Comparison of ENCODE assay signal across 11 mouse cellular contexts in the genomic region with DNA sequence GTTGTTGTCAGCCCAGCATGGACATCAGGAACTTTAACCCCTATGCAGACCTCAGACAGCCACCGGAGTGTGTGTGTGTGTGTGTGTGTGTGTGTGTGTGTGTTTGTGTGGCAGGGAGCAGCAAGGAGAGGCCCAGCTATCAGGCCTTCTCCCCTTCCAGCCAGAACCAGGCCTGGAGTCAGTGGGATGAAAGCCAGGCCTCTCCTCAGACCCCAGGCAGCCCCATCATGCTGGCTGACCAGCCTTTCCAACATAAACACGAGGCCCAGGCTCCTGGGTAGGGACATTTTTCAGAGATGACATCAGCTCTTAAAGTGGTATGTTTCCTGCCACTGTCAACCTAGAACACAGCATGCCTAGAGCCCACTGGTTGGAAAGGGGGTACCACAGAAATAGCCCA. TPM values are rescaled to one million over a fixed set of nuclear protein-coding genes. Genes with fewer than 3 reads are reported as not detected.
DNase-seq lines count a peak whose midpoint lies in the region; ATAC-seq lines count a peak whose summit lies in the region.
"Had no signal": no experiment of that assay in that cellular context is flagged by ENCODE, and none has a peak within 500 bp of the region (broad histone marks: within the 10 kb centered on the region; RNA-seq: fewer than 3 reads in every experiment).

No protein-coding gene starts in this region.

- DNase-seq in lung, postnatal 25 days (ENCODE audit: low spot score): no peak
- DNase-seq in embryo, embryonic 10.5 days (ENCODE audit: low spot score): peak; percentile 27
- DNase-seq in spleen, adult 12 weeks (ENCODE audit: low spot score): no peak
- no peak for DNase-seq in cerebellum, postnatal 10 days
- DNase-seq: cerebellum, postnatal 25 days; kidney, adult 8-10 months had no signal

- no peak for ATAC-seq in lung, embryonic 15.5 days (ENCODE audit: borderline replicate concordance, extremely low read depth, low FRiP score, low TSS enrichment)
- peak; percentile 85 for ATAC-seq in heart, embryonic 15.5 days (replicated peaks; ENCODE audit: insufficient number of reproducible peaks, insufficient read depth, low FRiP score, low read depth)
- ATAC-seq in stomach, embryonic 16.5 days (ENCODE audit: insufficient read depth, low FRiP score): peak; percentile 53
- ATAC-seq: forebrain, embryonic 13.5 days had no signal

- H3K27me3 ChIP-seq in lung, embryonic 15.5 days: no peaks in the 10 kb centered on the region
- H3K27me3 ChIP-seq in heart, embryonic 15.5 days: no peaks in the 10 kb centered on the region
- H3K27me3 ChIP-seq in stomach, embryonic 16.5 days (ENCODE audit: control insufficient read depth, insufficient read depth, low read length): no peaks in the 10 kb centered on the region
- H3K27me3 ChIP-seq: forebrain, embryonic 13.5 days; neural tube, embryonic 13.5 days had no signal

- no peak overlapping the region for H3K4me3 ChIP-seq in lung, embryonic 15.5 days
- H3K4me3 ChIP-seq in heart, embryonic 15.5 days: no peak overlapping the region
- no peak overlapping the region for H3K4me3 ChIP-seq in stomach, embryonic 16.5 days (replicated peaks; ENCODE audit: low read length)
- H3K4me3 ChIP-seq: forebrain, embryonic 13.5 days; neural tube, embryonic 13.5 days had no signal

- no peak overlapping the region for H3K4me2 ChIP-seq in lung, embryonic 15.5 days
- H3K4me2 ChIP-seq in heart, embryonic 15.5 days: no peak overlapping the region
- H3K4me2 ChIP-seq in stomach, embryonic 16.5 days (ENCODE audit: low read depth, low read length): no peak overlapping the region
- H3K4me2 ChIP-seq: forebrain, embryonic 13.5 days; neural tube, embryonic 13.5 days had no signal

- no peaks in the 10 kb centered on the region for H3K9me3 ChIP-seq in lung, embryonic 15.5 days
- H3K9me3 ChIP-seq in heart, embryonic 15.5 days (replicated peaks): no peaks in the 10 kb centered on the region
- H3K9me3 ChIP-seq in stomach, embryonic 16.5 days (replicated peaks; ENCODE audit: control insufficient read depth, low read length): no peaks in the 10 kb centered on the region
- H3K9me3 ChIP-seq: forebrain, embryonic 13.5 days; neural tube, embryonic 13.5 days had no signal

- peaks cover 16% of the 10 kb centered on the region for H3K4me1 ChIP-seq in lung, embryonic 15.5 days
- peaks cover 29% of the 10 kb centered on the region for H3K4me1 ChIP-seq in heart, embryonic 15.5 days (replicated peaks)
- 0 out of 2 replicates have a peak, but pooled peaks cover 5% of the 10 kb centered on the region for H3K4me1 ChIP-seq in stomach, embryonic 16.5 days (ENCODE audit: control insufficient read depth, insufficient read depth, low read length)
- H3K4me1 ChIP-seq: forebrain, embryonic 13.5 days; neural tube, embryonic 13.5 days had no signal

- no peaks in the 10 kb centered on the region for H3K36me3 ChIP-seq in lung, embryonic 15.5 days
- no peaks in the 10 kb centered on the region for H3K36me3 ChIP-seq in heart, embryonic 15.5 days
- no peaks in the 10 kb centered on the region for H3K36me3 ChIP-seq in stomach, embryonic 16.5 days (ENCODE audit: control insufficient read depth, insufficient read depth, low read length)
- H3K36me3 ChIP-seq: neural tube, embryonic 13.5 days had no signal

- H3K9ac ChIP-seq in lung, embryonic 15.5 days: no peak overlapping the region
- H3K9ac ChIP-seq in heart, embryonic 15.5 days: no peak overlapping the region
- H3K9ac ChIP-seq in stomach, embryonic 16.5 days (ENCODE audit: low read length): 0 out of 2 replicates have a peak overlapping the region, but pooled peaks have one; percentile 4
- H3K9ac ChIP-seq: forebrain, embryonic 13.5 days; neural tube, embryonic 13.5 days had no signal

- WGBS in lung, embryonic 15.5 days: 20% methylated on average over 2 of the region's 2 CpGs
- WGBS in heart, embryonic 15.5 days: 8% methylated on average over 2 of the region's 2 CpGs
- 22% methylated on average over 2 of the region's 2 CpGs for WGBS in stomach, embryonic 16.5 days

- H3K27ac ChIP-seq in lung, embryonic 15.5 days: 0 out of 2 replicates have a peak overlapping the region, but pooled peaks have one; percentile 18
- peak overlapping the region; percentile 73 for H3K27ac ChIP-seq in heart, embryonic 15.5 days
- no peak overlapping the region for H3K27ac ChIP-seq in stomach, embryonic 16.5 days (ENCODE audit: low read length)
- H3K27ac ChIP-seq: forebrain, embryonic 13.5 days; neural tube, embryonic 13.5 days had no signal

RNA-seq across cellular contexts. Expression of a gene that starts 2.3 kb away (rescaled TPM):
- not detected in 2 replicates for polyA plus RNA-seq in lung, embryonic 15.5 days (2015; fragmentation: Nextera tagmentation; extraction: Ambion mirVana)
- polyA plus RNA-seq in heart, embryonic 15.5 days (2015; fragmentation: Nextera tagmentation; extraction: Ambion mirVana): 0.13 TPM in 1 of 2 replicates, not detected in the other
- polyA plus RNA-seq in stomach, embryonic 16.5 days (2015; fragmentation: Nextera tagmentation; extraction: Ambion mirVana): 0.23 TPM in 1 of 2 replicates, not detected in the other
- polyA plus RNA-seq: forebrain, embryonic 13.5 days; neural tube, embryonic 13.5 days had no signal

RNA-seq across cellular contexts. Expression of a gene that starts 58.3 kb away (rescaled TPM):
- 26.3 and 26.6 TPM in 2 replicates for polyA plus RNA-seq in lung, embryonic 15.5 days (2015; fragmentation: Nextera tagmentation; extraction: Ambion mirVana)
- 14.7 and 19.2 TPM in 2 replicates for polyA plus RNA-seq in heart, embryonic 15.5 days (2015; fragmentation: Nextera tagmentation; extraction: Ambion mirVana)
- 21.4 and 22.6 TPM in 2 replicates for polyA plus RNA-seq in stomach, embryonic 16.5 days (2015; fragmentation: Nextera tagmentation; extraction: Ambion mirVana)

RNA-seq across cellular contexts. Expression of a gene that starts 58.5 kb away (rescaled TPM):
- polyA plus RNA-seq in lung, embryonic 15.5 days (2015; fragmentation: Nextera tagmentation; extraction: Ambion mirVana): 1,133 and 1,159 TPM in 2 replicates
- 648 and 701 TPM in 2 replicates for polyA plus RNA-seq in heart, embryonic 15.5 days (2015; fragmentation: Nextera tagmentation; extraction: Ambion mirVana)
- polyA plus RNA-seq in stomach, embryonic 16.5 days (2015; fragmentation: Nextera tagmentation; extraction: Ambion mirVana): 1,104 and 1,145 TPM in 2 replicates
